ENCODE assay signal across 18 mouse cellular contexts in genomic region chr2:83332056-83332769, GRCm38 (mm10).
DNase-seq lines count a peak whose midpoint lies in the region; ATAC-seq and TF ChIP-seq lines count a peak whose summit lies in the region.
"Had no signal": no experiment of that assay in that cellular context is flagged by ENCODE, and none has a peak within 500 bp of the region (broad histone marks: within the 10 kb centered on the region; RNA-seq: fewer than 3 reads in every experiment).

No protein-coding gene starts in this region.

- peak; percentile 31 for DNase-seq in lung, postnatal 0 days (ENCODE audit: low spot score)
- DNase-seq in lung, postnatal 14 days, result no peak
- DNase-seq in embryo, embryonic 10 days (ENCODE audit: low spot score), result peak; percentile 10
- peak; percentile 41 for DNase-seq in forebrain, postnatal 0 days
- DNase-seq in gastrocnemius, adult 2 months, result no peak
- no peak for DNase-seq in thymus, postnatal 4 days
- no peak for DNase-seq in kidney, postnatal 14 days
- DNase-seq: adrenal gland, adult 8-10 months; cerebellum, adult 18-20 months; gastrocnemius, postnatal 36 days had no signal

- 37% methylated on average over 5 of the region's 5 CpGs for WGBS in lung, postnatal 0 days
- 31% methylated on average over 5 of the region's 5 CpGs for WGBS in forebrain, postnatal 0 days

- intact Hi-C loops in gastrocnemius, adult 2 months (cut with DNase I), result no loop called here

- peak; percentile 40; the same call in 1 of the 2 replicates for ATAC-seq in lung, postnatal 0 days
- ATAC-seq in forebrain, postnatal 0 days, result peak; percentile 76
- ATAC-seq: liver, embryonic 12.5 days had no signal

- no peak overlapping the region for H3K27ac ChIP-seq in lung, postnatal 0 days (ENCODE audit: low read length)
- H3K27ac ChIP-seq in forebrain, postnatal 0 days (ENCODE audit: low read depth, low read length), result no peak overlapping the region
- H3K27ac ChIP-seq in gastrocnemius, adult 2 months, result no peak overlapping the region
- H3K27ac ChIP-seq: hindbrain, embryonic 13.5 days; intestine, embryonic 15.5 days; kidney, embryonic 15.5 days; liver, embryonic 12.5 days; macrophage; midbrain, embryonic 12.5 days; neural tube, embryonic 15.5 days had no signal

- no peak for TF ChIP-seq EP300 in lung, postnatal 0 days (IDR thresholded peaks at IDR 0.05)

- no peak for TF ChIP-seq CTCF in lung, postnatal 0 days (IDR thresholded peaks at IDR 0.05)
- TF ChIP-seq CTCF in forebrain, postnatal 0 days (IDR thresholded peaks at IDR 0.05; ENCODE audit: low read depth), result no peak
- no peak for TF ChIP-seq CTCF in gastrocnemius, adult 2 months (IDR thresholded peaks at IDR 0.05)

- H3K9ac ChIP-seq in lung, postnatal 0 days (replicated peaks; ENCODE audit: low read depth), result no peak overlapping the region
- H3K9ac ChIP-seq in forebrain, postnatal 0 days, result no peak overlapping the region
- H3K9ac ChIP-seq: hindbrain, embryonic 13.5 days; intestine, embryonic 15.5 days; kidney, embryonic 15.5 days; liver, embryonic 12.5 days; midbrain, embryonic 12.5 days; neural tube, embryonic 15.5 days had no signal

- H3K27me3 ChIP-seq in lung, postnatal 0 days (replicated peaks; ENCODE audit: insufficient read depth, low read length), result no peaks in the 10 kb centered on the region
- no peaks in the 10 kb centered on the region for H3K27me3 ChIP-seq in forebrain, postnatal 0 days (ENCODE audit: insufficient read depth, low read length)
- H3K27me3 ChIP-seq: hindbrain, embryonic 13.5 days; intestine, embryonic 15.5 days; kidney, embryonic 15.5 days; liver, embryonic 12.5 days; midbrain, embryonic 12.5 days; neural tube, embryonic 15.5 days had no signal

- H3K4me1 ChIP-seq in lung, postnatal 0 days (ENCODE audit: insufficient read depth, low read depth, low read length), result no peaks in the 10 kb centered on the region
- H3K4me1 ChIP-seq in forebrain, postnatal 0 days (ENCODE audit: insufficient read depth), result no peaks in the 10 kb centered on the region
- H3K4me1 ChIP-seq: hindbrain, embryonic 13.5 days; intestine, embryonic 15.5 days; kidney, embryonic 15.5 days; liver, embryonic 12.5 days; midbrain, embryonic 12.5 days; neural tube, embryonic 15.5 days had no signal

- no peaks in the 10 kb centered on the region for H3K36me3 ChIP-seq in lung, postnatal 0 days (ENCODE audit: insufficient read depth, low read length)
- no peaks in the 10 kb centered on the region for H3K36me3 ChIP-seq in forebrain, postnatal 0 days (ENCODE audit: insufficient read depth)
- H3K36me3 ChIP-seq: hindbrain, embryonic 13.5 days; intestine, embryonic 15.5 days; kidney, embryonic 15.5 days; liver, embryonic 12.5 days; midbrain, embryonic 12.5 days; neural tube, embryonic 15.5 days had no signal

- no peaks in the 10 kb centered on the region for H3K9me3 ChIP-seq in lung, postnatal 0 days (ENCODE audit: low read length)
- H3K9me3 ChIP-seq in forebrain, postnatal 0 days (ENCODE audit: low read length), result no peaks in the 10 kb centered on the region
- H3K9me3 ChIP-seq: hindbrain, embryonic 13.5 days; intestine, embryonic 15.5 days; kidney, embryonic 15.5 days; liver, embryonic 12.5 days; midbrain, embryonic 12.5 days; neural tube, embryonic 15.5 days had no signal

- H3K4me2 ChIP-seq in lung, postnatal 0 days (replicated peaks; ENCODE audit: low read depth, low read length), result no peak overlapping the region
- no peak overlapping the region for H3K4me2 ChIP-seq in forebrain, postnatal 0 days (ENCODE audit: low read depth)
- H3K4me2 ChIP-seq: hindbrain, embryonic 13.5 days; intestine, embryonic 15.5 days; kidney, embryonic 15.5 days; liver, embryonic 12.5 days; midbrain, embryonic 12.5 days; neural tube, embryonic 15.5 days had no signal

- no peak overlapping the region for H3K4me3 ChIP-seq in lung, postnatal 0 days (ENCODE audit: low read depth, low read length)
- H3K4me3 ChIP-seq in forebrain, postnatal 0 days (ENCODE audit: low read depth, low read length), result no peak overlapping the region
- H3K4me3 ChIP-seq in gastrocnemius, adult 2 months, result no peak overlapping the region
- H3K4me3 ChIP-seq: hindbrain, embryonic 13.5 days; intestine, embryonic 15.5 days; kidney, embryonic 15.5 days; liver, embryonic 12.5 days; midbrain, embryonic 12.5 days; myocyte; neural tube, embryonic 15.5 days had no signal

Comparison
In these comparisons a context has a peak if more than half of its experiments do, and no peak if none do; other contexts are left out.
1. DNase-seq: peak in lung, postnatal 0 days (single experiment), embryo, embryonic 10 days (single experiment) and forebrain, postnatal 0 days (single experiment); none in lung, postnatal 14 days (single experiment), gastrocnemius, adult 2 months (single experiment), thymus, postnatal 4 days (single experiment) and kidney, postnatal 14 days (single experiment).